Mouse (Mus musculus): ENCODE measurements around the gene Smad9. TPM values are rescaled to one million over a fixed set of nuclear protein-coding genes. Genes with fewer than 3 reads are reported as not detected.

Smad9 gene
- polyA plus RNA-seq, 1 experiment, result 1.1 TPM

DNA sequence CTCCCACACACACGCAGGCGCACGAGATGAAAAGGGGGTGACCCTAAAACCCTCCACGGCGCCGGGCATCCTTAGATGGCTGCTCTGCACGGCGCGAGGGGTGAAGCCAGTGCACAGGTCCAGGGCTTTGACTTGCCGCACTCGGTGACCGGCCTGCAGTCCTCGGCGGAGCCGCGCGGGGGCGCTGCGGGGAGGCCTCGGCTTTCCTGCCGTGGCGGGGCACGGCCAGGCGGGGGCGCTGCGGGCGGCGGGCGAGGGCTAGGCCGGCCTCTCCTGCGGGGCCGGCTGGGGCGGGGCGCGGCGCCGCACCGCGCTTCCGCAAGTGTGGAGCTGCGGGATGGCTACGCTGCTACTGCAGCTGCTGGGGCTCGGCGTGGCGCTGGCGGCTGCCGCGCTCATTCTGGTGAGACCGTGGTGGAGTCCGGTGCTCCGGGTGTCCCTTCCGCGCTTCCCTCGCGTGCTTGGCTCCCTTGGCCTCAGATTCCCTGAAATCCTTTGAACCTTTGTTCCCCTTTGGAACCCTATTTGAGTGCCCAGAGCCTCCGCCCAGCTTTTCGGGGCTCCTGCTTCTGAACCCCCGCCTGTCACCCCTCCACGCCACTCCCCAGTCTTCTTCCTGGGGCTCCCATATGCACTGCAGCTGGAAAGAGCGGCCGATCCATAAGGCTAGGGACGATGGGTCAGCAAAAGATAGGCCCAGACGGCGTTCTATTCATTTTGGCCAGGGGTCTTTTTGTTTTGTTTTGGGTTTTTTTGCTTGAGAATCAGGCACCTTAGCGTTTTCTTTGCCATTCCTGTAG is 19.9 kb upstream of the Smad9 start, which contains the start of the genes Exosc8 and Alg5:
Gene Exosc8, minus strand, starts transcription at position 147 of the 800 bp plus-strand sequence.
Gene Alg5, plus strand, starts transcription at position 293 of the 800 bp plus-strand sequence.
- peak within 1 kb of the TSS; percentile 86 for H3K4me3 ChIP-seq (ENCODE audit: insufficient read depth, low read depth, low read length)
- H3K27me3 ChIP-seq (replicated peaks; ENCODE audit: control insufficient read depth, insufficient read depth, low read length), result no peaks in the 10 kb centered on the region
- H3K4me1 ChIP-seq (ENCODE audit: control insufficient read depth, insufficient read depth, low read length), result peaks cover 8% of the 10 kb centered on the region; the same call in 1 of the 2 replicates
- peak within 1 kb of the TSS; percentile 97 for H3K27ac ChIP-seq (ENCODE audit: insufficient read depth, low read depth, low read length)
- DNase-seq, result peak; percentile 89
- WGBS, result under 1% methylated on average over 62 of the region's 65 CpGs
- H3K36me3 ChIP-seq (ENCODE audit: control insufficient read depth, insufficient read depth, low read length), result no peaks in the 10 kb centered on the region; the same call in 1 of the 2 replicates
- TF ChIP-seq POLR2A (IDR thresholded peaks at IDR 0.05; ENCODE audit: low read depth, low read length) (peak; percentile 39), CTCF (conservative IDR thresholded peaks at IDR 0.05; ENCODE audit: insufficient read depth, insufficient read length, low read depth, low read length) (peak; percentile 80)

DNA sequence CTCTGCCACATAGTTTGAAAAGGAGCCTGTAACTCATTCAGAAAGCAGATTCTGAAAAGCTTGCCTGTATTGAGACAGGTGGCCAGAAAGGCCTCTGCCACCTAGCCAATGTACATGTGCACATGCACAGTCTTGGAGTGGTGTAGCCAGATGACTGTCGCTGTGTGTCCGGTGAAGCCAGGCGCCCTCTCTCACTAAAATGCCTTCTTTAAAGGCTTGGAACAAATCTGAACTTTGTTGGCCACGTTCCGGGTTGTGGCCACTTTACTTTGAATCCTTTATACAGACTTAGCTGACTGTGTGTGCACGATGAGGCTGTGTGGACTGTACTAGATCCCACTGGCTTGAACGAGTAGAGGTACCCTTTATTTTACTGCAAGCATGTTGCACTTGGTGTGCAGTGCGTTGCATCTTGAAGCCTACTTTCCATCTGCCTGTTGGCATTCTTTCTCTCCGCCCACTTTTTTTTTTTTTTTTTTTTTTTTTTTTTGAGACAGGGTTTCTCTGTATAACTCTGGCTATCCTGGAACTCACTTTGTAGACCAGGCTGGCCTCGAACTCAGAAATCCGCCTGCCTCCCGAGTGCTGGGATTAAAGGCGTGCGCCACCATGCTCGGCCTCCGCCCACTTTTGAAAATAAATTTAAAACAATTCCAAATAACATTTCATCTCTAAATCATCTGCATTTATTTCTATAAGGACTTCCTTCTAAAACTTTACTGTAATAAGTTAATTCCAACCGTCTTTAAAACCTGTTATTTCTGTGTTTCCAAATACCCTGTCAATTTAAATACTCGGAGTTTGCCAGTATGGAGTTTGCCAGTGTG is 19.1 kb upstream of the Smad9 start:
- no peak overlapping the region for H3K27ac ChIP-seq (ENCODE audit: insufficient read depth, low read depth, low read length)
- H3K27me3 ChIP-seq (replicated peaks; ENCODE audit: control insufficient read depth, insufficient read depth, low read length), result no peaks in the 10 kb centered on the region
- DNase-seq, result peak; percentile 32
- WGBS, result 49% methylated on average over 18 of the region's 18 CpGs
- peak overlapping the region; percentile 86 for H3K4me3 ChIP-seq (ENCODE audit: insufficient read depth, low read depth, low read length)
- H3K4me1 ChIP-seq (ENCODE audit: control insufficient read depth, insufficient read depth, low read length), result peaks cover 8% of the 10 kb centered on the region; the same call in 1 of the 2 replicates
- TF ChIP-seq CTCF (conservative IDR thresholded peaks at IDR 0.05; ENCODE audit: insufficient read depth, insufficient read length, low read depth, low read length), result no peak
- no peak for TF ChIP-seq POLR2A (IDR thresholded peaks at IDR 0.05; ENCODE audit: low read depth, low read length)
- H3K36me3 ChIP-seq (ENCODE audit: control insufficient read depth, insufficient read depth, low read length), result no peaks in the 10 kb centered on the region; the same call in 1 of the 2 replicates

DNA sequence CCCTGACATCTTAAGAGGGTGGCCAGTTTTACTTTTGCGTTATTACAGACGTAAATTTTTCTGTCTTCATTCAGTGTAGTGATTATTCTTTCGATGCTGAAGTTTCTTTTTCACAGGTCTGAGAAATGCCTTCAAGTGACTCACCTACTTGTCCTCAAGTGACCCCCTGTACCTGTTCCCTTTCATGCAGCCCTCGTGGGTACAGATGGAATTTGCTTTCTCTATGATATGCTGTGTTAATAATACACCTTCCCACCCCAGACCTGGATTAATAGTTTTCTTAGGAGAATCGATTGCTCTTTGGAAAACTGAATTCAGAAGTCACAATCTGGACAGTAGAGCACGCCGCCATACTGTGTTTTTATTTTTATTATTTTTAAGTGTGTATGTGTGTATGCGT is 18.1 kb upstream of the Smad9 start:
- TF ChIP-seq POLR2A (IDR thresholded peaks at IDR 0.05; ENCODE audit: low read depth, low read length), result no peak
- TF ChIP-seq CTCF (conservative IDR thresholded peaks at IDR 0.05; ENCODE audit: insufficient read depth, insufficient read length, low read depth, low read length), result no peak
- H3K4me3 ChIP-seq (ENCODE audit: insufficient read depth, low read depth, low read length), result no peak overlapping the region
- peaks cover 1% of the 10 kb centered on the region; the same call in 1 of the 2 replicates for H3K36me3 ChIP-seq (ENCODE audit: control insufficient read depth, insufficient read depth, low read length)
- H3K27me3 ChIP-seq (replicated peaks; ENCODE audit: control insufficient read depth, insufficient read depth, low read length), result no peaks in the 10 kb centered on the region
- H3K4me1 ChIP-seq (ENCODE audit: control insufficient read depth, insufficient read depth, low read length), result peaks cover 8% of the 10 kb centered on the region; the same call in 1 of the 2 replicates
- H3K27ac ChIP-seq (ENCODE audit: insufficient read depth, low read depth, low read length), result no peak overlapping the region
- WGBS, result 82% methylated on average over 8 of the region's 8 CpGs
- DNase-seq, result no peak

DNA sequence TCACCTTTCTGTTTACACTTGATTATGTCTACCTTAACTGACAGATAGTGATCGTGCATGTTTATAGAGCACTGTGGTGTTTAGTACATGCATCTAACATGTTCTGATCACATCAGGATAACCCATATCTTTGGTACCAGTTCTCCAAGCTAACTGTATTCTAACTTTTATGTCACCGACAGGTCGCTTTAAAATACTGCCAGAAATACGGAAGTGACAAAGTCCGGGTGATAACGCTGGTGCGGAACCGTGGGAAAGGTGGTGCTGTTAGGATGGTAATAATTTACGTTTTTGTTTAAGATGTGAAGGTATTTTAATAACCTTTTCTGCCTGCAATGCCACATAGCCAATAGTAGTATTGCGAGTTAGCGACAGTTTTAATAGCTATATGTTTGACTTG is 13.4 kb upstream of the Smad9 start:
- peaks cover 3% of the 10 kb centered on the region for H3K36me3 ChIP-seq (ENCODE audit: control insufficient read depth, insufficient read depth, low read length)
- no peak for DNase-seq
- no peak for TF ChIP-seq POLR2A (IDR thresholded peaks at IDR 0.05; ENCODE audit: low read depth, low read length)
- TF ChIP-seq CTCF (conservative IDR thresholded peaks at IDR 0.05; ENCODE audit: insufficient read depth, insufficient read length, low read depth, low read length), result no peak
- H3K27me3 ChIP-seq (replicated peaks; ENCODE audit: control insufficient read depth, insufficient read depth, low read length), result no peaks in the 10 kb centered on the region
- H3K4me3 ChIP-seq (ENCODE audit: insufficient read depth, low read depth, low read length), result no peak overlapping the region
- WGBS, result 96% methylated on average over 11 of the region's 11 CpGs
- no peak overlapping the region for H3K27ac ChIP-seq (ENCODE audit: insufficient read depth, low read depth, low read length)
- no peaks in the 10 kb centered on the region for H3K4me1 ChIP-seq (ENCODE audit: control insufficient read depth, insufficient read depth, low read length)

DNA sequence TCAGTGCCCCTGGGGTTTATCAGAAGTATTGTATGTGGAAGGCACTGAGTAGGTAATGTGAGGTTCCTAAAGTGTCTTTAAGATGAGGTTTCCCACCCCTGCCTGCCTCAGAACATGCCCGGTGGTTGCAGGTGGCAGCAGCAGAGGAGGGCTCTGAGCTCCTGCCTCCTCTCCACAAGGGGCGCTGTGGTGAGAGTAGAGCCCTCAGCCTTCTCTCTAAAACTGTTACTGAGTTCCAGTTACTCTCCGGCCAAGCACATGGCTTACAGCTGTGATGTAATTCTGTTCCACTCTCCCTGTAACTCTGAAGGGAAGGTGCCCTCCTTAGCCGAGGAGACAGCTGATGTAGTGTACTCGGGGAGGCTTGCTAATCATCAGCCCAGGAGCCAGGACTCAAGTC is 9.6 kb upstream of the Smad9 start:
- Histone ChIP-seq H3K27ac (ENCODE audit: insufficient read depth, low read depth, low read length) (no peak overlapping the region), H3K36me3 (ENCODE audit: control insufficient read depth, insufficient read depth, low read length) (peaks cover 4% of the 10 kb centered on the region), H3K4me3 (ENCODE audit: insufficient read depth, low read depth, low read length) (no peak overlapping the region), H3K27me3 (replicated peaks; ENCODE audit: control insufficient read depth, insufficient read depth, low read length) (no peaks in the 10 kb centered on the region), H3K4me1 (ENCODE audit: control insufficient read depth, insufficient read depth, low read length) (no peaks in the 10 kb centered on the region)
- TF ChIP-seq POLR2A (IDR thresholded peaks at IDR 0.05; ENCODE audit: low read depth, low read length) (no peak), CTCF (conservative IDR thresholded peaks at IDR 0.05; ENCODE audit: insufficient read depth, insufficient read length, low read depth, low read length) (peak; percentile 54)
- WGBS, result 53% methylated on average over 5 of the region's 5 CpGs
- DNase-seq, result peak; percentile 15

DNA sequence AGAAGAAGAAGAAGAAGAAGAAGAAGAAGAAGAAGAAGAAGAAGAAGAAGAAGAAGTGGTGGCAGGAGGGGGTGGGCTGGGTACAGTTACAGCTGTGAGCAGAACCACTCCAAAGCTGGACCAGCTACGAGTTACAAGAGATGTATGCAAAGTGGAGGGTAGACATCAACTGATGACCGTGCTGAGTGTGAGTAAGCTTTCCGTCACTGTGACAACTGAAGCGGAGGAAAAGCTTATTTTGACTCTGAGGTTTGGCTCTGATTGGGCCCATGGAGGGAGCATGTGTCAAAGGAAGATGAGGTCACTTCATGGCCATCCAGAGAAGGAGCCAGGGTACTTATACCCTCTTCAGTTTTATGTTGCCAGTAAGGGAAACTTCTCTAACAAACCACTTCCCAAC is 2.0 kb upstream of the Smad9 start:
- no peak for TF ChIP-seq POLR2A (IDR thresholded peaks at IDR 0.05; ENCODE audit: low read depth, low read length)
- no peak for TF ChIP-seq CTCF (conservative IDR thresholded peaks at IDR 0.05; ENCODE audit: insufficient read depth, insufficient read length, low read depth, low read length)
- Histone ChIP-seq H3K27ac (ENCODE audit: insufficient read depth, low read depth, low read length) (no peak overlapping the region), H3K4me3 (ENCODE audit: insufficient read depth, low read depth, low read length) (no peak overlapping the region), H3K4me1 (ENCODE audit: control insufficient read depth, insufficient read depth, low read length) (no peaks in the 10 kb centered on the region), H3K27me3 (replicated peaks; ENCODE audit: control insufficient read depth, insufficient read depth, low read length) (no peaks in the 10 kb centered on the region), H3K36me3 (ENCODE audit: control insufficient read depth, insufficient read depth, low read length) (0 out of 2 replicates have a peak, but pooled peaks cover 1% of the 10 kb centered on the region)
- 76% methylated on average over 4 of the region's 4 CpGs for WGBS
- DNase-seq, result no peak

All from kidney, adult 2 months (tissue).